Mouse (Mus musculus): ENCODE results near the gene Dgke.

GRCm38 (mm10) chr11:89098083-89098835, 31.6 kb upstream of the Dgke start:
- TF ChIP-seq CTCF (IDR thresholded peaks at IDR 0.05; ENCODE audit: low read depth, low read length): no peak
- TF ChIP-seq GATA1 (IDR thresholded peaks at IDR 0.05; ENCODE audit: borderline replicate concordance, low read length): no peak
- no peak for TF ChIP-seq POLR2AphosphoS5 (IDR thresholded peaks at IDR 0.05; ENCODE audit: insufficient replicate concordance, low read depth, low read length)

Data from G1E (cell line).